Comparison of ENCODE assay signal across 18 mouse cellular contexts in the genomic region with DNA sequence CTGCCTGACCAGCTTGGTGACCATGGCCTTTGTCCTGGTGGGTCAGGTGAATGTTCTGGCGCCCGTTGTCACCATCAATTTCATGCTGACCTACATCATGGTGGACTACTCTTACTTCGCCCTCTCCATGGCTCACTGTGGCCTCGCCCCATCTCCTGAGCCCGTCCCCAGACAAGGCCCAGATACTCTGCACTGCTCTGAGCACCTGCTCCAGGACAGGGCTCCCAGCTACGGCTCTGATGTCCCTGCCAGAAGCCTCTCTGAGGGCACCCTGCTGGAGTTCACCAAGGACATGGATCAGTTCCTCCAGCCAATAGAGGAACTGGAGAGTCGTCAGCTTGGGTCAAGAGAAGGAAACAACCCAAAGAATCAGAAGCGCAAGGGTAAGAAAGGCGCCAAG.
"Had no signal": no experiment of that assay in that cellular context is flagged by ENCODE, and none has a peak within 500 bp of the region (broad histone marks: within the 10 kb centered on the region; RNA-seq: fewer than 3 reads in every experiment).

No protein-coding gene starts in this region.

- H3K27me3 ChIP-seq: lung, embryonic 15.5 days; midbrain, embryonic 12.5 days; midbrain, embryonic 15.5 days; neural tube, embryonic 13.5 days; neural tube, embryonic 15.5 days; stomach, embryonic 15.5 days had no signal

- H3K4me1 ChIP-seq: lung, embryonic 15.5 days; midbrain, embryonic 10.5 days; midbrain, embryonic 12.5 days; midbrain, embryonic 15.5 days; neural tube, embryonic 13.5 days; neural tube, embryonic 15.5 days; stomach, embryonic 15.5 days had no signal

- H3K27ac ChIP-seq: lung, embryonic 15.5 days; macrophage; midbrain, embryonic 12.5 days; midbrain, embryonic 15.5 days; neural tube, embryonic 13.5 days; neural tube, embryonic 15.5 days; stomach, embryonic 15.5 days; stomach, postnatal 0 days had no signal

- H3K4me3 ChIP-seq: lung, embryonic 15.5 days; midbrain, embryonic 10.5 days; midbrain, embryonic 12.5 days; midbrain, embryonic 15.5 days; myocyte; neural tube, embryonic 13.5 days; neural tube, embryonic 15.5 days; stomach, embryonic 15.5 days had no signal

- DNase-seq: lung, adult 2 months; lung, postnatal 14 days; lung, postnatal 36 days; right cerebral cortex, postnatal 14 days; thymus, adult 2 months; thymus, postnatal 25 days; thymus, postnatal 4 days had no signal

- H3K9ac ChIP-seq: lung, embryonic 15.5 days; midbrain, embryonic 12.5 days; midbrain, embryonic 15.5 days; neural tube, embryonic 13.5 days; neural tube, embryonic 15.5 days; stomach, embryonic 15.5 days had no signal

- H3K4me2 ChIP-seq: lung, embryonic 15.5 days; midbrain, embryonic 12.5 days; midbrain, embryonic 15.5 days; neural tube, embryonic 13.5 days; neural tube, embryonic 15.5 days; stomach, embryonic 15.5 days had no signal

- ATAC-seq: lung, postnatal 0 days; midbrain, embryonic 15.5 days had no signal

- H3K36me3 ChIP-seq: lung, embryonic 15.5 days; midbrain, embryonic 10.5 days; midbrain, embryonic 12.5 days; midbrain, embryonic 15.5 days; neural tube, embryonic 13.5 days; neural tube, embryonic 15.5 days; stomach, embryonic 15.5 days had no signal

- H3K9me3 ChIP-seq: lung, embryonic 15.5 days; midbrain, embryonic 10.5 days; midbrain, embryonic 12.5 days; midbrain, embryonic 15.5 days; neural tube, embryonic 15.5 days; stomach, embryonic 15.5 days had no signal
